Mouse (Mus musculus): ENCODE results near the gene Prkce. TPM values are rescaled to one million over a fixed set of nuclear protein-coding genes. Genes with fewer than 3 reads are reported as not detected.

Gene Prkce
- total and polyA plus RNA-seq, 2 experiments from 2014 or later: 91.3 to 94.3 TPM

DNA sequence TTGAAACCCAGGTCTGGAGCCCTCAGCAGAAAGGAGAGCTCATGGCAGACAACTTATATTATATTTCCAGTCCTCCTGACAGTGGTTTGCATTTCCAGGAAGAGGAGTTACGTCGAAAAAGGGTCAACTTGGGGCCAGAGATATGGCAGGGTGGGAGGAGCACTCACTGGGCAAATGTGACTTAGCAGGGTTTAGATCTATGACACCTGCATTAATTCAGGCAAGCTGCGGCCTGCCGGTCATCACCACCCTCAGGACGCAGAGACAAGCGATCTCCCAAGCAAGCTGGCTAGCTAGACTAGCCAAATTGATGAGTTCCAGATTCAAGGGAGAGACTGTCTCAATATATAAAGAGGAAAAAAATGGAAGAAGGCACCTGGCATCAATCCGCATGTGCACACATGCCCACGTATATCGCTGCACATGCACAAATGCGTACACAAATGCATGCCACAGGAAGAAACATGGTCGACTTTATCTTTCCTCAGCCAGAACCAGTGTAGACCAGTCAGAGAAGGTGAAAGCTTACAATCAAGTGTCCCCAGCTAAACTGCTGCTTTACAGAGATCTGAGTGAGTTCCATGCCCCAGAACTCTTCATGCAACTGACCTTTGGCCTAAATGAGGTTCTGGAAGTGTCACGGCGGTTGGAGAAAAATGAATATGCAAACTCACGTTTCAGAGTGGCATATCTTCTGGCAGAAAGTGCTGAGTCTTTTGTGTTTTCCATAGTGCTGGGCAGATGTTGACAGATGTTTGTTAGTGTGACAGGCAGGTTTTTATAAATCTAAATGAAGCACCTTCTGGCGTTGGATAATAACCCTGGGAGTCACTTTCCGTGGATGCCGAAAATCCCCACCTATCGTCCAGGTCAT, 216.4 kb downstream of the Prkce start:
- no peak for TF ChIP-seq CTCF (IDR thresholded peaks at IDR 0.05; ENCODE audit: low read depth)
- no peak overlapping the region for H3K4me3 ChIP-seq (ENCODE audit: low read depth, low read length)
- ATAC-seq (no peak), DNase-seq (no peak)
- no peak overlapping the region for H3K27ac ChIP-seq (ENCODE audit: low read depth, low read length)
- no peaks in the 10 kb centered on the region for H3K36me3 ChIP-seq (ENCODE audit: insufficient read depth)
- H3K4me2 ChIP-seq (ENCODE audit: low read depth): no peak overlapping the region
- 85% methylated on average over 18 of the region's 18 CpGs for WGBS
- H3K9me3 ChIP-seq (ENCODE audit: low read length): no peaks in the 10 kb centered on the region
- H3K4me1 ChIP-seq (ENCODE audit: insufficient read depth): 0 out of 2 replicates have a peak, but pooled peaks cover 6% of the 10 kb centered on the region
- H3K9ac ChIP-seq: no peak overlapping the region
- no peaks in the 10 kb centered on the region for H3K27me3 ChIP-seq (ENCODE audit: insufficient read depth, low read length)

DNA sequence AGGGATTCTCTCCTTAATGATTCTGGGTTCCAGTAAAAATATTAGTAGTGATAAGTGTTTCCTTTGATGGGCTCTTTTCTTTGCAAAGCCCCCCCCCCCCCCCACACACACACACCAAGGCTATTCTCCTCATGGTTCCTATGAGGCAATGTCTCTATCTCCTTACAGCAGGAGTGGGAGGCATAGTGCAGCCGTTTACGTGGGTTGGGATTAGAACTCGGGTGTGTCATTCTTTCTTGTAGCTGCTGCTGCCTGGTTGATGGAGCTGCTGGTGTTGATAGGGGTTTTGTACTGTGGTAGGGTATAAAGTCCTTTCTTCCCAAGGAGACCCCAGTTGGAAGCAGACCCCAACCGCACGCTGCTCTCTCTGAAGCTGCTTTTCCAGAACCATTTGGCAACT, 224.9 kb downstream of the Prkce start:
- DNase-seq: no peak
- WGBS: 93% methylated on average over 5 of the region's 5 CpGs
- ATAC-seq: no peak
- H3K27ac ChIP-seq (ENCODE audit: low read depth, low read length): no peak overlapping the region
- H3K9ac ChIP-seq: no peak overlapping the region
- no peak overlapping the region for H3K4me2 ChIP-seq (ENCODE audit: low read depth)
- H3K4me1 ChIP-seq (ENCODE audit: insufficient read depth): no peaks in the 10 kb centered on the region
- TF ChIP-seq CTCF (IDR thresholded peaks at IDR 0.05; ENCODE audit: low read depth): no peak
- H3K27me3 ChIP-seq (ENCODE audit: insufficient read depth, low read length): no peaks in the 10 kb centered on the region
- no peaks in the 10 kb centered on the region for H3K36me3 ChIP-seq (ENCODE audit: insufficient read depth)
- no peaks in the 10 kb centered on the region for H3K9me3 ChIP-seq (ENCODE audit: low read length)
- no peak overlapping the region for H3K4me3 ChIP-seq (ENCODE audit: low read depth, low read length)

- Histone ChIP-seq H3K4me1 (ENCODE audit: insufficient read depth) (no peaks in the 10 kb centered on the region), H3K4me3 (ENCODE audit: low read depth, low read length) (no peak overlapping the region), H3K27me3 (ENCODE audit: insufficient read depth, low read length) (no peaks in the 10 kb centered on the region), H3K27ac (ENCODE audit: low read depth, low read length) (no peak overlapping the region), H3K9me3 (ENCODE audit: low read length) (no peaks in the 10 kb centered on the region), H3K9ac (no peak overlapping the region), H3K4me2 (ENCODE audit: low read depth) (no peak overlapping the region), H3K36me3 (ENCODE audit: insufficient read depth) (no peaks in the 10 kb centered on the region)
- 95% methylated on average over 10 of the region's 10 CpGs for whole genome bisulfite sequencing
- no peak for TF ChIP-seq CTCF (IDR thresholded peaks at IDR 0.05; ENCODE audit: low read depth)
- DNase-seq (no peak), ATAC-seq (no peak)
Observed at GRCm38 (mm10) chr17:86393191-86393590, 225.6 kb downstream of the Prkce start.

GRCm38 (mm10) chr17:86397097-86397496, 229.5 kb downstream of the Prkce start:
- no peaks in the 10 kb centered on the region for H3K9me3 ChIP-seq (ENCODE audit: low read length)
- H3K27ac ChIP-seq (ENCODE audit: low read depth, low read length): no peak overlapping the region
- DNase-seq: no peak
- no peaks in the 10 kb centered on the region for H3K36me3 ChIP-seq (ENCODE audit: insufficient read depth)
- no peak overlapping the region for H3K9ac ChIP-seq
- no peak for TF ChIP-seq CTCF (IDR thresholded peaks at IDR 0.05; ENCODE audit: low read depth)
- no peak overlapping the region for H3K4me2 ChIP-seq (ENCODE audit: low read depth)
- no peak overlapping the region for H3K4me3 ChIP-seq (ENCODE audit: low read depth, low read length)
- H3K4me1 ChIP-seq (ENCODE audit: insufficient read depth): no peaks in the 10 kb centered on the region; the same call in 1 of the 2 replicates
- no peaks in the 10 kb centered on the region for H3K27me3 ChIP-seq (ENCODE audit: insufficient read depth, low read length)
- peak; percentile 66 for ATAC-seq

DNA sequence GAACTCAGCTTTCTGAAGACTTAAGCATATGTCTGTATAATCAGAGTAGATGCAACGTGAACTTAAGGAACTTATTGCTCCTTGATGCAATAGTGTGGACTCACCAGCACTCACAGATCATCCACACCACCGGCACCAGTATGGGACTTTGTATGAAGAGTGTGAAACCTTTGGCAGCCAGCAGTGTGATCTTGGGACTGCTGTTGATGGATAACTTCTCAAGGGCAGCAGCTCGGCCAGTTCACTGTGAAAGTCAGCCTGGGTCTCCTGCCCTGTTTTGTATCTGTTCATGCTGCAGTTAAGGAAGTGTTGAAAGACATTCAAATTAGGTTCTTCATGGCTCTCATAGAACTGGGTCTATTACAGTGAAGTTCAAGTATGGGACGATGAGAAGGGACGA, 230.1 kb downstream of the Prkce start:
- DNase-seq: no peak
- ATAC-seq: no peak
- WGBS: 83% methylated on average over 5 of the region's 5 CpGs
- Histone ChIP-seq H3K27me3 (ENCODE audit: insufficient read depth, low read length) (no peaks in the 10 kb centered on the region), H3K4me3 (ENCODE audit: low read depth, low read length) (no peak overlapping the region), H3K9me3 (ENCODE audit: low read length) (no peaks in the 10 kb centered on the region), H3K4me1 (ENCODE audit: insufficient read depth) (no peaks in the 10 kb centered on the region; the same call in 1 of the 2 replicates), H3K27ac (ENCODE audit: low read depth, low read length) (no peak overlapping the region), H3K9ac (no peak overlapping the region), H3K4me2 (ENCODE audit: low read depth) (no peak overlapping the region), H3K36me3 (ENCODE audit: insufficient read depth) (no peaks in the 10 kb centered on the region)
- no peak for TF ChIP-seq CTCF (IDR thresholded peaks at IDR 0.05; ENCODE audit: low read depth)

DNA sequence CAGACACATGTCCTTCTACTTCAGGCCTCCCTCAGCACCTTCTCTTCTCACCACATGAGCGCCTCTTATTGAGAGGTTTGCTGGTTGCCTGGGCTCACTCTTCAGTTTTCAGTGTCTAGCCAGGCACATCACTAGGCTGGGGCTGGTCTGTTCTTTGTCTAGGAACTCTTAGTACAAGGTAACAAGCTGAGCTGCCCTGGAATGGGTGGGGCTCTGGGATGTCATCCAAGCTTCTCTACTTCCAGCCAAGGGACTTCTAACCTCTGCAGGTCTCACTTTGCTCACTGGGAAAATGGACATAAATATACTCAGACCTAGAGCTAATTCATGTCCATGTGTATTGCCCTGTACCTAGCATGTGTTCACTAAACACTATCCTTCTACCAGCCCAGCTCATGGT, 230.6 kb downstream of the Prkce start:
- Histone ChIP-seq H3K9ac (no peak overlapping the region), H3K4me3 (ENCODE audit: low read depth, low read length) (no peak overlapping the region), H3K36me3 (ENCODE audit: insufficient read depth) (no peaks in the 10 kb centered on the region), H3K4me2 (ENCODE audit: low read depth) (no peak overlapping the region), H3K9me3 (ENCODE audit: low read length) (no peaks in the 10 kb centered on the region), H3K27me3 (ENCODE audit: insufficient read depth, low read length) (no peaks in the 10 kb centered on the region), H3K4me1 (ENCODE audit: insufficient read depth) (no peaks in the 10 kb centered on the region; the same call in 1 of the 2 replicates), H3K27ac (ENCODE audit: low read depth, low read length) (no peak overlapping the region)
- TF ChIP-seq CTCF (IDR thresholded peaks at IDR 0.05; ENCODE audit: low read depth): no peak
- 100% methylated on average over 1 of the region's 1 CpGs for WGBS
- ATAC-seq: no peak
- no peak for DNase-seq

DNA sequence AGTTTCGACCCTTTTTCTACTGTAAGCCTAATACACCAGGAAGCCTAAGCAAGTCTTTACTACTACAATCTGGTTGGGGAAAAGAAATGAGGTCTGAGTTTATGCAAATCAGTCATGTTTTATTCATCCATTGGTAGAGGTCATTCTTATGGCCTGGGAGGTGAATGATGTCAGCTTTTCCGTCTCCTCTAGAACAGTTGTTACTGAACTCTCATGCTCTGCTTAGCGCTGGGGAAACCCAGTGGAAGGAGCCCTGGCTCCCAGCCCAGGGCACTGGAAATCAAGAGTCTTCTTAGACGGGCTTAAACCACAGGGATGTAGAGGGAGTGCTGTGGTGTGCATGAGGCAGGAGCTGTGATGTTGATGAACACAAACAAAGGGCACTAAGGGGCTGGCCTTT, 232.4 kb downstream of the Prkce start:
- no peak overlapping the region for H3K4me3 ChIP-seq (ENCODE audit: low read depth, low read length)
- H3K27ac ChIP-seq (ENCODE audit: low read depth, low read length): no peak overlapping the region
- ATAC-seq (peak; percentile 74), DNase-seq (no peak)
- H3K36me3 ChIP-seq (ENCODE audit: insufficient read depth): no peaks in the 10 kb centered on the region
- no peak overlapping the region for H3K9ac ChIP-seq
- WGBS: 44% methylated on average over 4 of the region's 4 CpGs
- H3K4me1 ChIP-seq (ENCODE audit: insufficient read depth): peaks cover 4% of the 10 kb centered on the region; the same call in 1 of the 2 replicates
- H3K4me2 ChIP-seq (ENCODE audit: low read depth): no peak overlapping the region
- no peaks in the 10 kb centered on the region for H3K9me3 ChIP-seq (ENCODE audit: low read length)
- no peak for TF ChIP-seq CTCF (IDR thresholded peaks at IDR 0.05; ENCODE audit: low read depth)
- no peaks in the 10 kb centered on the region for H3K27me3 ChIP-seq (ENCODE audit: insufficient read depth, low read length)

Data from forebrain, postnatal 0 days (tissue).